Mouse (Mus musculus) erythroblast, embryonic 14.5 days (primary cell): ENCODE results near the gene Sh3bgr. TPM values are rescaled to one million over a fixed set of nuclear protein-coding genes. Genes with fewer than 3 reads are reported as not detected.

Source experiments
- H3K27me3 ChIP-seq: 2 replicates; pipeline ENCODE4 v1.6.1; 2012; ENCODE audit warnings: inconsistent platforms; ENCODE audit not compliant: control insufficient read depth
- H3K36me3 ChIP-seq: 2 replicates; pipeline ENCODE4 v1.6.1; 2012; ENCODE audit warnings: mild to moderate bottlenecking, inconsistent platforms; ENCODE audit not compliant: control insufficient read depth
- H3K4me1 ChIP-seq: 2 replicates; pipeline ENCODE4 v1.6.1; 2012; ENCODE audit warnings: inconsistent platforms; ENCODE audit not compliant: control insufficient read depth
- H3K4me3 ChIP-seq: replicated peaks from 2 replicates; pipeline ENCODE3; 2012; ENCODE audit warnings: moderate library complexity, mild to moderate bottlenecking, inconsistent platforms
- H3K9me3 ChIP-seq: 2 replicates; pipeline ENCODE4 v1.6.1; 2012; ENCODE audit warnings: low read length, inconsistent platforms, mixed read lengths; ENCODE audit not compliant: control insufficient read depth
- GATA1 ChIP-seq: IDR thresholded peaks from 2 replicates; pipeline ENCODE4 v1.6.1; 2012; ENCODE audit warnings: low read length, inconsistent platforms, mixed read lengths
- TAL1 ChIP-seq: IDR thresholded peaks from 3 replicates; pipeline ENCODE4 v1.6.1; 2012; ENCODE audit warnings: low read length, inconsistent platforms, mixed read lengths
- polyA plus RNA-seq: library from polyadenylated mRNA; stranded (reverse); fragments of >175 nt; gene quantifications from 2 replicates; pipeline ENCODE4 v1.2.3, GENCODE M21; 2012

Sh3bgr gene
- polyA plus RNA-seq, 1 experiment: not detected

DNA sequence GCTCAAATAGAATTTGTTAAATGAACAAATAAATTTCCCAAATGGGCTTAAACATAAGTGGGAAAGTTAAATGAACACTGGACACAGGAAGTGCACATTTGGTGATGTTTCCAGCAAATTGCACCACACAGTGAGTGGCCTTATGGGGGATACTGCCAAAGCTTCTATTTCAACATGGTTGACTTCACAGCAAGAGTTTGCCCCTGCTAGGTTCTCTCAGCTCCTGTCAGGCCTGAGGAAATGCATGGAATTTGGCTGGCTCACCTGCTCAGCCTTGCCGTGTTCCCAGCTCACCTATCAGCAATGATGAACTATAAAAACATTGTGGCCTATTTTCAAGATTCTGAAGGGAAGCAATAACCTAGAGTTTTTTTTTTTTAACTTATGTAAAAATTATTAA is 39.3 kb upstream of the Sh3bgr start:
- no peaks in the 10 kb centered on the region for H3K9me3 ChIP-seq

DNA sequence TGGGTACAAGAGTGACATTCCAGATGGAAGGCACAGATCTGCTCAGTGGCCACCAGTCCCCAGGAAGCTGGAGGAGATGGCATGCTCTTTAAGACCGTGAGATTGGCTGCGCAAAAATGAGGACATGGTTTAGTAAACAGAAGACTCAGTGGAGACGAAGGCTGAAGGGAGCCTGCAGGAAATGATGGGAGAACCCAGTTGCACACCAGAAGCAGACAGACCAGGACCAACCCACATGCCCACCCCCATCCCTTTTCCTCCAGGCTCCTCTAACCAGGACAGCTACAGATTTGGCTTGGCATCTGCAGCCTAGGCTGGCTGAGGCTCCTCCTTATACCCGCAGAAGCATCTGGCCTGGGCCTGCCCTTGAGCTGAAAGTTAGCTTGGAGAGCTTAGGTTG is 38.9 kb upstream of the Sh3bgr start:
- H3K4me1 ChIP-seq: peaks cover 11% of the 10 kb centered on the region

More for the DNA sequence above, 39.3 kb upstream of the Sh3bgr start:
- no peak for TF ChIP-seq TAL1
- no peak for TF ChIP-seq GATA1
- peaks cover 11% of the 10 kb centered on the region for H3K4me1 ChIP-seq
- peaks cover 4% of the 10 kb centered on the region; the same call in 1 of the 2 replicates for H3K36me3 ChIP-seq
- H3K27me3 ChIP-seq: peaks cover 15% of the 10 kb centered on the region
- no peak overlapping the region for H3K4me3 ChIP-seq

DNA sequence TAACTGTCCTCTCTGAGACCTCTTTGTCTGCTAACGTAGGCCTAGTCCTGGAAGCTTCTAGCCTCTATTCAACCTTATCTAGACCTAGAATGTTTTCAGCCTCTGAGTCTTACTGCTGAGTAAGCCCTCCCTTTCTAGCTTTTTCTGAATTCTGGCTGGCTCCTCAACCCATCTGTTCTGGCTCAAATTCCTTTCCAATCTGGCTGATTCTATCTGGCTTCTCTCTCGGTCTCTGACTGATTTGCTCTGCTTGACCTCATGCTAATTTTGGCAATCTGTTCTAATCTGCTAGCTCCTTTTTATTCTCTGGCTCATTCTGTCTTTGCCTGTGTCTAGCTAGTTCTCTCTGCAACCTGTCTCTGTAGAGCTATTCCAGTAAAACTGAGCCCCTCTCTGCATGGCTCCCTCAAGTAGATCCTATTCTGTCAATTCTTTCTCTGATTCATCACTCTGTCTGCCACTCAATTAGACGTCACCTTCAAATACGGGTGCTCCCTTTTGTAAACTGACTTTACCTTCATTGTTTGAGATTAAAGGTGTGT is 34.5 kb upstream of the Sh3bgr start:
- no peak for TF ChIP-seq GATA1
- TF ChIP-seq TAL1: no peak
- Histone ChIP-seq H3K9me3 (no peaks in the 10 kb centered on the region), H3K27me3 (no peaks in the 10 kb centered on the region), H3K4me1 (no peaks in the 10 kb centered on the region), H3K4me3 (no peak overlapping the region), H3K36me3 (no peaks in the 10 kb centered on the region)

More for the DNA sequence above, 38.9 kb upstream of the Sh3bgr start:
- peaks cover 4% of the 10 kb centered on the region; the same call in 1 of the 2 replicates for H3K36me3 ChIP-seq
- H3K27me3 ChIP-seq: peaks cover 15% of the 10 kb centered on the region
- no peak overlapping the region for H3K4me3 ChIP-seq
- TF ChIP-seq TAL1 (no peak), GATA1 (no peak)
- H3K9me3 ChIP-seq: no peaks in the 10 kb centered on the region

DNA sequence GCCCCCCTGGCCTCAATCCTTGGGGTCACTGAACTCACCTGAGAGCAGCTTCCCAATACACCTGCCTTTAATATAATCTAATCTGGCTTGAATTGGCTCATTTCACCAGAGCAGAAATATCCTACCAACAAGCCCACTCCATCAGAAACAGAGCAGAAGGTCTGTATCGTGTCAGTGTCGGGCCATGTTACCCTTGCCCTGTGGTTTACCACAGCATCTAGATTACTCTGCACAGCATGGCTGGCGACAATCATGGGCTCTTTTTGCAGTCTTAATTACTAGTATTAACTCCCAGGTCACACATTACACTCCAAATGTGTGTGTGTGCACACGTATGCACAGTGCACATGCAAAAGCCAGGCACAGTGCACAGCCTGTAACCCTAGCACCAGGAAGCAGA is 31.4 kb upstream of the Sh3bgr start:
- TF ChIP-seq GATA1 (no peak), TAL1 (no peak)
- Histone ChIP-seq H3K36me3 (no peaks in the 10 kb centered on the region), H3K4me3 (no peak overlapping the region), H3K4me1 (no peaks in the 10 kb centered on the region), H3K9me3 (no peaks in the 10 kb centered on the region), H3K27me3 (no peaks in the 10 kb centered on the region)

DNA sequence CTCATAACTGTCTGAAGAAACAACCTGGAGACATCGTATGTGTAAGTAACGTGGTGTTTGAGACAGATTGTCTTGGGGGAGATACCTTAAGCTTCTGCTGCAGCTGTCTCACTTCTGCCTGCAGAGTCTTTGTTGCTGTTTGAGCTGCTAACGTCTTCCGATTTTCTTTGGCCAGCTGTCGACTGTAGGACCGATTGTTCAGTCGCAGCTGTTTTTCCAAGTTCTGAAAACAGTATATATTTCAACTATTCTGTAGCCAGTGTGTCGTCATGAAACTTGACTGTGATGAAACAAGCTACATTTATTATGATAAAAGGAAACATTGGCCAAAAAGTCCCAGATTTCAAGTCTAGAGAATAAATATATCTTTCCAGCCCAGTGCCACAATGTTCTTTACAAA is 26.6 kb upstream of the Sh3bgr start:
- Histone ChIP-seq H3K27me3 (no peaks in the 10 kb centered on the region), H3K36me3 (no peaks in the 10 kb centered on the region), H3K4me3 (no peak overlapping the region), H3K9me3 (peaks cover under 1% of the 10 kb centered on the region), H3K4me1 (no peaks in the 10 kb centered on the region)
- TF ChIP-seq TAL1 (no peak), GATA1 (no peak)

DNA sequence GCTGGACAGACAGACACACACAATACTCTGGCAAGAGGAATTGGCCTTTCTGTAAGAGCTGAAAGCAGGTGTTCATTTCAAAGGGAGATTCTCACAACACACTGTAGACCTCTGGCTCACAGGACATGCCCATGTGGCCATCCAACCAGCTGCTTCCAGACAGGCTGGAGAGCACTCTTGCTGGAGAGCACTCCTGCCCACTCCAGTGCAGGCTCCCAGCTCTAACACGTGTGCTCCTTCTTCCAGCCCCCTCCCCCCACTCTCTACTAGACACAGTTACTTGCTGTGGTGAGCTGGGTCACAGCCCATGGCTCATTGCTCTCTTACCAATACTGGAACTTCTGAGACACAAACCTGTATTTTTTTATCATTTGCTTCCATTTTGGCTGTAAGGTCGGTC is 24.9 kb upstream of the Sh3bgr start:
- Histone ChIP-seq H3K4me3 (no peak overlapping the region), H3K27me3 (no peaks in the 10 kb centered on the region), H3K9me3 (peaks cover 5% of the 10 kb centered on the region), H3K36me3 (no peaks in the 10 kb centered on the region), H3K4me1 (no peaks in the 10 kb centered on the region)
- TF ChIP-seq GATA1: no peak
- TF ChIP-seq TAL1: no peak

DNA sequence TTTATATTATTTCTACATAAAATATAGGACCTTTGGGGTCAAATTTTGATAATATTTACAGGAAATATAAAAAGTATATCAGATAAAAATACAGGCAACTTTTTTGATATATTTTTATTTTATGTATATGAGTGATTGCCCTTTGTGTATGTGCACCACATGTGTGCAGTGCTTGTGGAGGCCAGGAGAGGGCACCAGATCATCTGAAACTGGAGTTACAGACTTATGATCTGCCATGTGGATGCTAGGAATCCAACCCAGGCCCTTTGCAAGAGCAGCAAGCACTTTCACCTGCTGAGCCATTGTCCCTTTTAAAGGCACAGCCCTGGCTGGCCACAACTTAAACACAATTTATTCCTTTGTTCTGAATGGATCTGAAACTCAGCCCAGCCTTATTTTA is 21.1 kb upstream of the Sh3bgr start:
- Histone ChIP-seq H3K4me1 (no peaks in the 10 kb centered on the region), H3K27me3 (no peaks in the 10 kb centered on the region), H3K9me3 (peaks cover 5% of the 10 kb centered on the region), H3K4me3 (no peak overlapping the region), H3K36me3 (no peaks in the 10 kb centered on the region)
- TF ChIP-seq GATA1 (no peak), TAL1 (no peak)

DNA sequence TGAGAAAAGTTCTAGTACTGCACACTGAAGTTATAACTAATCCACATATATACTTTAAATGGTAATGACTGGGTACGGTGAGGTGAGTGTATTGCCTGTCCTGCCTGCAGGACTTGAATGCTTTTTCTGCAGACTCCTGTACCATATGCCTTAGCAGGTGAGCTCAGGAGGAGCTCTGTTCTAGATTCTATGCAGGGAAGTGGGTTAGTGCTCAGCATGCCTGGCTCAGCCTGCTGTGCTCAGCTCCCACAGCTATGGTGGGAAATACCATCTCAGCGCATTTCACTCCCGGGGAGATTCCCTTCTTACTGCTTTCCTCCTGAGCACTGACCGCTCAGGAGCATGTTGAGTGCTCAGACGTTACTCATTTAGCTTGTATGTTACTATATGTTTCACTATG is 12.6 kb upstream of the Sh3bgr start:
- H3K4me3 ChIP-seq: no peak overlapping the region
- peaks cover 4% of the 10 kb centered on the region for H3K9me3 ChIP-seq
- TF ChIP-seq GATA1: no peak
- TF ChIP-seq TAL1: no peak
- H3K27me3 ChIP-seq: peaks cover 27% of the 10 kb centered on the region
- no peaks in the 10 kb centered on the region for H3K36me3 ChIP-seq
- peaks cover 13% of the 10 kb centered on the region for H3K4me1 ChIP-seq

DNA sequence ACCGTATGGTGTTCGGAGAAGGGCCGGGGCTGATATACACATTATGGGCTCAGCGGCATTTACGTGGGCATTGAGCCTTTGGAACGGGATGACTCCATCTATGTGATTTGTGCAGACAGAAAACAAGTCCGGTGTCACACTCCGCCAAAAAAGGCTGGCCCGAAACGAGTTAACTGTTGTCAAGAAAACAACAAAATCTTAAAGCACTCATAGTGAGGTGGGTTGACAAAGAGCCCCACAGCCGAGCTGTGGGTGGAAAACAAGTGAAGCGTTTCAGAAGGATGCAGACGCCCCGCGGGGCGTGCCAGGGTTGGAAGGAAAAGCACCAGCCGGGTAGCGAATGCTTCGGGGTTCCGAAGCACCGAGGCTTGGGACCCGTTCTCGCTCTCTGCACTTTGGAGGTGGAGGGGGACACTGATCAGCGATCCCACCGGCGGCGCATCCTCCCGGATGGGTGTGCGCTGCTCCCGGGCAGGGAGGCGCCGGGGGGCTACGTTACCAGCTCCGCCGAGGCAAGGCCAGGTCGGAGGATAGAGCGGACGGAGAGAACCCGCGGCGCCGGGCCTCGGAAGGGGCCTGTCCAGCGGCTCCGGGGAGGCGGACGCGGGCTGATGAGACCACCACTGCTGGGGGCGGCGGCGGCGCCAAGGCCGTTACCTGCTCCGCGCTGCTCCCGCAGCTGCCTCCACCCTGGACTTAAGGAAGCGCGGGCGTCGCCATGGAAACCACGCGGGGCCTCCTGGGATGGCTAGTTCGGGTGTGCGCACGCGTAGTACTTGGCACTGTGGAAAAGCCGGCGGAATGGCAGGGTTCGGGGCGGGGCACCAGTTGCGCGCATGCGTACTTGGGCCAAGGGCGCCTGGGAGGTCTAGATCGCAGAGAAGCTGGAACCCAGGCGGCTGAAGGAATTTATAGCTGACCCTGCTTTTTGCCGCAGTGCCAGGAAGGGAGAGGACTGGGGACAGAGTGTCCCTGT is 8.4 kb upstream of the Sh3bgr start, which contains the start of gene Lca5l:
TSS of gene Lca5l (minus strand) at position 741 of the 976 bp plus-strand sequence.
- H3K9me3 ChIP-seq: no peaks in the 10 kb centered on the region
- H3K27me3 ChIP-seq: peaks cover 27% of the 10 kb centered on the region
- no peaks in the 10 kb centered on the region for H3K36me3 ChIP-seq
- H3K4me3 ChIP-seq: peak within 1 kb of the TSS; percentile 75
- H3K4me1 ChIP-seq: peaks cover 13% of the 10 kb centered on the region
- TF ChIP-seq TAL1: no peak
- TF ChIP-seq GATA1: no peak
